Mouse (Mus musculus): ENCODE measurements around the gene Dars. TPM values are rescaled to one million over a fixed set of nuclear protein-coding genes. Genes with fewer than 3 reads are reported as not detected.

The Dars gene
- polyA plus RNA-seq, 1 experiment from 2014 or later, result 216 TPM

- Histone ChIP-seq H3K27ac (replicated peaks) (peak overlapping the region; percentile 75), H3K4me3 (no peak overlapping the region), H3K36me3 (peaks cover 50% of the 10 kb centered on the region), H3K9me3 (replicated peaks) (no peaks in the 10 kb centered on the region), H3K27me3 (ENCODE audit: low read depth, poor library complexity, severe bottlenecking) (no peaks in the 10 kb centered on the region), H3K4me1 (peaks cover 59% of the 10 kb centered on the region)
- DNase-seq (ENCODE audit: low spot score), result no peak
- WGBS, result 52% methylated on average over 2 of the region's 2 CpGs
Observed at GRCm38 (mm10) chr1:128405041-128405481, 12.1 kb downstream of the Dars start.

GRCm38 (mm10) chr1:128400926-128401325 is 16.2 kb downstream of the Dars start:
- Histone ChIP-seq H3K4me3 (no peak overlapping the region), H3K36me3 (peaks cover 66% of the 10 kb centered on the region), H3K9me3 (replicated peaks) (0 out of 2 replicates have a peak, but pooled peaks cover 6% of the 10 kb centered on the region), H3K4me1 (peaks cover 48% of the 10 kb centered on the region), H3K27ac (replicated peaks) (peak overlapping the region; percentile 72), H3K27me3 (ENCODE audit: low read depth, poor library complexity, severe bottlenecking) (no peaks in the 10 kb centered on the region)
- 37% methylated on average over 2 of the region's 2 CpGs for WGBS
- no peak for DNase-seq (ENCODE audit: low spot score)

- Histone ChIP-seq H3K36me3 (peaks cover 70% of the 10 kb centered on the region), H3K27ac (replicated peaks) (peak overlapping the region; percentile 72), H3K4me1 (peaks cover 41% of the 10 kb centered on the region), H3K4me3 (no peak overlapping the region), H3K9me3 (replicated peaks) (0 out of 2 replicates have a peak, but pooled peaks cover 6% of the 10 kb centered on the region), H3K27me3 (ENCODE audit: low read depth, poor library complexity, severe bottlenecking) (no peaks in the 10 kb centered on the region)
- DNase-seq (ENCODE audit: low spot score), result no peak
- 52% methylated on average over 5 of the region's 5 CpGs for WGBS
Observed at GRCm38 (mm10) chr1:128399941-128400915, 16.9 kb downstream of the Dars start.

- no peak overlapping the region for H3K27ac ChIP-seq (replicated peaks)
- H3K36me3 ChIP-seq, result peaks cover 71% of the 10 kb centered on the region
- H3K27me3 ChIP-seq (ENCODE audit: low read depth, poor library complexity, severe bottlenecking), result no peaks in the 10 kb centered on the region
- 88% methylated on average over 5 of the region's 5 CpGs for WGBS
- H3K4me1 ChIP-seq, result peaks cover 33% of the 10 kb centered on the region
- 0 out of 2 replicates have a peak, but pooled peaks cover 6% of the 10 kb centered on the region for H3K9me3 ChIP-seq (replicated peaks)
- H3K4me3 ChIP-seq, result no peak overlapping the region
- DNase-seq (ENCODE audit: low spot score), result no peak
Observed at GRCm38 (mm10) chr1:128398738-128399445, 18.3 kb downstream of the Dars start.

- 92% methylated on average over 3 of the region's 3 CpGs for WGBS
- Histone ChIP-seq H3K36me3 (peaks cover 76% of the 10 kb centered on the region), H3K4me1 (peaks cover 18% of the 10 kb centered on the region), H3K4me3 (no peak overlapping the region), H3K9me3 (replicated peaks) (0 out of 2 replicates have a peak, but pooled peaks cover 6% of the 10 kb centered on the region), H3K27me3 (ENCODE audit: low read depth, poor library complexity, severe bottlenecking) (no peaks in the 10 kb centered on the region), H3K27ac (replicated peaks) (no peak overlapping the region)
- no peak for DNase-seq (ENCODE audit: low spot score)
Observed at GRCm38 (mm10) chr1:128394657-128395056, 22.5 kb downstream of the Dars start.

GRCm38 (mm10) chr1:128392382-128392781 is 24.8 kb downstream of the Dars start:
- Histone ChIP-seq H3K36me3 (peaks cover 80% of the 10 kb centered on the region), H3K9me3 (replicated peaks) (0 out of 2 replicates have a peak, but pooled peaks cover 2% of the 10 kb centered on the region), H3K4me3 (no peak overlapping the region), H3K27me3 (ENCODE audit: low read depth, poor library complexity, severe bottlenecking) (no peaks in the 10 kb centered on the region), H3K27ac (replicated peaks) (no peak overlapping the region), H3K4me1 (peaks cover 11% of the 10 kb centered on the region)
- no peak for DNase-seq (ENCODE audit: low spot score)
- 58% methylated on average over 2 of the region's 2 CpGs for WGBS

- H3K36me3 ChIP-seq, result peaks cover 79% of the 10 kb centered on the region
- 96% methylated on average over 7 of the region's 7 CpGs for WGBS
- no peak for DNase-seq (ENCODE audit: low spot score)
Observed at GRCm38 (mm10) chr1:128386487-128386886, 30.7 kb downstream of the Dars start.

GRCm38 (mm10) chr1:128376841-128377240 is 40.3 kb downstream of the Dars start:
- 0 out of 2 replicates have a peak, but pooled peaks cover 3% of the 10 kb centered on the region for H3K9me3 ChIP-seq (replicated peaks)
- DNase-seq (ENCODE audit: low spot score), result no peak
- no peaks in the 10 kb centered on the region for H3K27me3 ChIP-seq (ENCODE audit: low read depth, poor library complexity, severe bottlenecking)
- H3K4me3 ChIP-seq, result no peak overlapping the region
- H3K27ac ChIP-seq (replicated peaks), result no peak overlapping the region
- H3K4me1 ChIP-seq, result no peaks in the 10 kb centered on the region
- H3K36me3 ChIP-seq, result peaks cover 68% of the 10 kb centered on the region
- WGBS, result 94% methylated on average over 4 of the region's 4 CpGs

More at GRCm38 (mm10) chr1:128386487-128386886, 30.7 kb downstream of the Dars start:
- Histone ChIP-seq H3K9me3 (replicated peaks) (no peaks in the 10 kb centered on the region), H3K4me3 (no peak overlapping the region), H3K27me3 (ENCODE audit: low read depth, poor library complexity, severe bottlenecking) (no peaks in the 10 kb centered on the region), H3K27ac (replicated peaks) (no peak overlapping the region), H3K4me1 (peaks cover 4% of the 10 kb centered on the region; the same call in 1 of the 2 replicates)

GRCm38 (mm10) chr1:128372143-128372860 is 44.9 kb downstream of the Dars start:
- Histone ChIP-seq H3K27ac (replicated peaks) (no peak overlapping the region), H3K4me3 (no peak overlapping the region), H3K9me3 (replicated peaks) (0 out of 2 replicates have a peak, but pooled peaks cover 3% of the 10 kb centered on the region), H3K27me3 (ENCODE audit: low read depth, poor library complexity, severe bottlenecking) (no peaks in the 10 kb centered on the region), H3K36me3 (peaks cover 74% of the 10 kb centered on the region), H3K4me1 (no peaks in the 10 kb centered on the region)
- WGBS, result 84% methylated on average over 7 of the region's 7 CpGs
- DNase-seq (ENCODE audit: low spot score), result no peak

GRCm38 (mm10) chr1:128368732-128369441 is 48.3 kb downstream of the Dars start:
- H3K36me3 ChIP-seq, result peaks cover 71% of the 10 kb centered on the region

GRCm38 (mm10) chr1:128360601-128361000 is 56.6 kb downstream of the Dars start:
- DNase-seq (ENCODE audit: low spot score), result no peak
- Histone ChIP-seq H3K4me3 (no peak overlapping the region), H3K27me3 (ENCODE audit: low read depth, poor library complexity, severe bottlenecking) (no peaks in the 10 kb centered on the region), H3K27ac (replicated peaks) (no peak overlapping the region), H3K36me3 (peaks cover 61% of the 10 kb centered on the region), H3K9me3 (replicated peaks) (no peaks in the 10 kb centered on the region), H3K4me1 (peaks cover 34% of the 10 kb centered on the region)
- 78% methylated on average over 2 of the region's 2 CpGs for WGBS

More at GRCm38 (mm10) chr1:128368732-128369441, 48.3 kb downstream of the Dars start:
- no peak overlapping the region for H3K4me3 ChIP-seq
- no peaks in the 10 kb centered on the region for H3K4me1 ChIP-seq
- H3K9me3 ChIP-seq (replicated peaks), result no peaks in the 10 kb centered on the region
- DNase-seq (ENCODE audit: low spot score), result peak; percentile 44
- no peaks in the 10 kb centered on the region for H3K27me3 ChIP-seq (ENCODE audit: low read depth, poor library complexity, severe bottlenecking)
- WGBS, result 49% methylated on average over 5 of the region's 5 CpGs
- no peak overlapping the region for H3K27ac ChIP-seq (replicated peaks)
